Mouse (Mus musculus): ENCODE measurements around the gene Hist2h3c2.
A peak's percentile ranks its signal among the peaks of the same experiment; 100 is the strongest.

Hist2h3c2 gene

DNA sequence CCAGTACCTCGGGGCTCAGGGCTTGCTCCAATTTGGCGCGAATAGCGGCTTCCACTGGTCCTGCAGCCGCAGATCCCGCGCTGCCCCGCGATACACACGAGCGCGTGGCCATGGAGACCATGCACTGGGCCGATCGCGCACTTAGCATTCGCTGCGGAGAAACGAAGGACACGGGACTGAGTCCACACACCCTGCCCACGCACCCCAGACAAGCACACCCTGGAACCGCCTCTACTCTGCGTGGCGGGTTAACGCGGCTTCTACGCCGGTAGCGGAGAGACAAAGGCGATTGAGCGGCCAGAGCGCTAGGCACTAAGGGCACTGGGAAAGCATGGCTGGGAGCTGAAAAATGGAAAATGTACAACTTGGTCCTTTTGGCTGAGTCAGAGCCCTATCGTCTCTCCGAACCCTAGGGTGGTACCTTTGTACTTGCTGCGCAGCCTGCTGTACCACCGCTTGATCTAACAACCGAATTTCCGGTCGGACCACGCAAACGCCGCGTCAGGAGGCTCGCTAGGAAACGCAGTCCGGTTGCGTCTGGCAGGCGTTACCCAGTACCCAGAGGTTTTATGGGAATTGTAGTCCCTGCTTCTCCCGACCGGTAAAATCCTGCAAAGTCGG is 41.7 kb downstream of the Hist2h3c2 start:
- peak; percentile 92 for DNase-seq (ENCODE audit: low read depth, low spot score)

- DNase-seq (ENCODE audit: low read depth, low spot score), result peak; percentile 25
Observed at GRCm38 (mm10) chr3:96196437-96197128, 42.3 kb downstream of the Hist2h3c2 start.

DNA sequence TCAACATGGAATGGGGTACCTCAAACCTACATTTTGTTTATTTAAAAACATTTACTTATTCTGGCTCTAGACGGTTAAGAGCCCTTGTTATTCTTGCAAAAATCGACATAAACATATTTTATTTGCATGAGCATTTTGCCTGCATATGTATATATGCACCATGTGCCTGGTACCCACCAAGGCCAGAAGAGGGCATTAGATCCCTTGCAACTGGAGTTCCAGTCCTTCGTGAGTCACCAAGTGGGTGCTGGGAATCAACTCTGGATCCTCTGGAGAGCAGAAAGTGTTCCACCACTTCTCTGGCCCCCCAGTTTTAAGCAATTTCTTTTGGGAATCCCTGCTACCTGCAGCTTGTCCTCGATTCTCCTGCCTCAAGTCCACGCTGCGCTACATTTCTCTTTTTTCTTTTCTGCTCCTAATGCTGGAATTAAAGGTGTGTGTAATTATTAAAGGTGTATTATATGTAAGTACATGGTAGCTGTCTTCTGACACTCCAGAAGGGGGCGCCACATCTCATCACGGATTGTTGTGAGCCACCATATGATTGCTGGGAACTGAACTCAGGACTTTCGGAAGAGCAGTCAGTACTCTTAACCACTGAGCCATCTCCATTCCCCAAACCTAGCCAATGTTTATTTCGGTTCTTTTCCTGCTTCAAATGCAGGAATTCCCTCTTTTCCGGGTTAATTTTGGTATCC is 43.2 kb downstream of the Hist2h3c2 start:
- DNase-seq (ENCODE audit: low read depth, low spot score), result no peak

- no peak for DNase-seq (ENCODE audit: low read depth, low spot score)
Observed at GRCm38 (mm10) chr3:96194966-96195365, 44.0 kb downstream of the Hist2h3c2 start.

GRCm38 (mm10) chr3:96192977-96193376 is 46.0 kb downstream of the Hist2h3c2 start:
- no peak for DNase-seq (ENCODE audit: low read depth, low spot score)
